Mouse (Mus musculus) left cerebral cortex, adult 2 months (tissue): ENCODE measurements around the gene Rtca. TPM values are rescaled to one million over a fixed set of nuclear protein-coding genes. Genes with fewer than 3 reads are reported as not detected.

ENCODE experiments used
- DNase-seq, 2 experiments: peaks; one replicate each; pipeline ENCODE4 v3.0.0; 2021 to 2022; ENCODE audit warnings: low spot score in 2 of 2, mixed read lengths in 1 of 2; ENCODE audit errors: extremely low spot score in 1 of 2
- H3K27ac ChIP-seq: fragments of 200-600 bp; 2 replicates; pipeline ENCODE4 v1.8.1; 2022
- H3K4me3 ChIP-seq: fragments of 200-600 bp; 2 replicates; pipeline ENCODE4 v1.8.1; 2022
- CTCF ChIP-seq: fragments of 200-600 bp; IDR thresholded peaks from 2 replicates; pipeline ENCODE4 v1.8.1; 2022; ENCODE audit warnings: antibody characterized with exemption, mild to moderate bottlenecking, moderate library complexity
- intact Hi-C: fragments of 180-260 bp; cut with DNase I; formaldehyde crosslinking; loops from one replicate; pipeline ENCODE4 v1.15.1; 2025
- long read RNA-seq, 2 experiments: library from polyadenylated mRNA; stranded (forward); transcript quantifications; one replicate each; pipeline ENCODE4 v2.0.0; 2021; ENCODE audit warnings: borderline mapping rate in 2 of 2
- total RNA-seq, 2 experiments: library from RNA; stranded (reverse); gene quantifications; 2 replicates each; pipeline ENCODE4 v1.2.3; 2021

Gene Rtca
- total RNA-seq, result 10 to 100 TPM; 57.5 to 58.9 TPM
- long read RNA-seq, experiment 1, transcript Rtca-201 (11 exons, 1,594 nt), result major isoform, 28 of 38 reads
- long read RNA-seq, experiment 1, partial matches to known transcripts, result 1 of 38 reads
- long read RNA-seq, experiment 1, other reads (novel, unspliced or antisense), result 9 of 38 reads
- long read RNA-seq, experiment 2, transcript Rtca-201 (11 exons, 1,594 nt), result major isoform, 19 of 33 reads
- long read RNA-seq, experiment 2, partial matches to known transcripts, result 2 of 33 reads
- long read RNA-seq, experiment 2, other reads (novel, unspliced or antisense), result 12 of 33 reads

DNA sequence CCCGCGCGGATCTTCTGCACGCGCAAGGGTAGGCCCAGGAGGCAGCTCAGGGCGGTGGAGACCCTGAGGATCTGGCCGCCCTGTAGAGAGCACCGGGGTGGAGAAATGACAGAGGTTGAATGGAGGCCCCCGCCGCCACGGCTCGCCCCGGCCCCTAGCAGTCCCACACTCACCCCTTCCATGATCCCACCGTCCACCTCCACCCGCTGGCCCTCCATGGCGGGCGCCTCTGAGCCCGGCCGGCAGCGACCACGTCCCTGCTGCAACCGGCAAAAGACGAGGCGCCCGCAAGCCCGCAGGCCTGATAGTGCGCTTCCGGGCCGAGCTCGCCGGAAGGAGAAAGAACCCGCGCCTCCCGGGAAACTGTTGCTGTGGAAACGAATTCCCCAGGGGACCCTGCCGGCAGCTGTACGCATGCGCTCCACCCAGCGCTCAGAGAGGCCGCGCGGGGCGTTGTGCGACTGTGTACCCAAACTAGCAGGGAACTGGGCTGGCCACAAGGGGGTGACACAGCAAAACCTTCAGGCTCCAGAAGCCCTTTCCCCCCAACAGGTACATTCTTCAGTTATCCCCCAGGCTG lies at the start of gene Rtca:
TSS of gene Rtca (minus strand) at position 437 of the 580 bp plus-strand sequence.
- TF ChIP-seq CTCF, result peak; percentile 99
- H3K27ac ChIP-seq, result peak within 1 kb of the TSS; percentile 83
- peak; percentile 98 to 99 for DNase-seq
- H3K4me3 ChIP-seq, result peak within 1 kb of the TSS; percentile 94
- intact Hi-C loops, result loop anchor here (2.0 to 5.0 kb wide), 4 partner anchors 84 to 476 kb away; partner anchors contain the start of genes Cdc14a and Sass6

DNA sequence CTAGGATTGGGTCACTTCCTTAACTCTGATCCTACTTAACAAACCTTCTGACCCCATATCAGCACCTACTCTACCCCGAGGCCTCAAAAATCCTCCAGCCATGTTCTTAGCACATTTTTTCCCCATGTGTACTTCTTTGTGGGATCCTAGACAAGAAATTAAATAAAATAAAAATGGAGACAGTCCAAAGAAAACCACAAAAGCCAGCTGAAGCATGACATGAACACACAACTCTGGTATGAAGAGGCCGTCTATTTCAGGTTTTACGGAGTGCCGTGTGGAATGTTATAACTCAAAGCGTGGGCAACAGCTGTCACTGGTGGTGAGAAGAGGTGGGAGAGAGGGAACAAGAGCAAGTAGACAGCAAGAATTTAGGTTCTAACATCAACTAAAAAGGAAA lies 43.4 kb upstream of the Rtca start:
- DNase-seq, result no peak
- no peak for TF ChIP-seq CTCF
- intact Hi-C loops, result loop anchor here (1.0 kb wide), 1 partner anchor 31 kb away; no protein-coding TSS in a partner anchor
- no peak overlapping the region for H3K4me3 ChIP-seq
- H3K27ac ChIP-seq, result no peak overlapping the region

DNA sequence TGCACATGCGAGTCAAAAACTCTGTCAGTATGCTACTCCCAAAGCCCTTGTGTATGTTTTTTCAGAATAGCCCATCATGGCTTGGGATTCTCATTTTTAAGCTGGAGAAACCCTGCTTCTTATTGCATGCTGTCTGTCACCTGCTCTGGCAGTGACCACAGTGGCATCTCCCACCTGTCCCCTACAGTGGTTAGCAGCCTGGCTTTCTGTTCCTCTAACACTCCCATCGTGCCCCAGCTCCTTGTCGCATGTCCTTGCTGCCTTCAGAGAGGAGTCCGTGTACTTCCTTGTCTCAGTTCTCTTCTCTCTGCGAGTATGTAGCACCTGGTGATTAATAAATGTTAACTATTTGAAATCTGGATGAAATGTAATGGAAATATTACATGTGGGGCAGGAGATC lies 39.4 kb upstream of the Rtca start:
- intact Hi-C loops, result no loop called here
- Histone ChIP-seq H3K27ac (no peak overlapping the region), H3K4me3 (no peak overlapping the region)
- DNase-seq, result no peak
- no peak for TF ChIP-seq CTCF

DNA sequence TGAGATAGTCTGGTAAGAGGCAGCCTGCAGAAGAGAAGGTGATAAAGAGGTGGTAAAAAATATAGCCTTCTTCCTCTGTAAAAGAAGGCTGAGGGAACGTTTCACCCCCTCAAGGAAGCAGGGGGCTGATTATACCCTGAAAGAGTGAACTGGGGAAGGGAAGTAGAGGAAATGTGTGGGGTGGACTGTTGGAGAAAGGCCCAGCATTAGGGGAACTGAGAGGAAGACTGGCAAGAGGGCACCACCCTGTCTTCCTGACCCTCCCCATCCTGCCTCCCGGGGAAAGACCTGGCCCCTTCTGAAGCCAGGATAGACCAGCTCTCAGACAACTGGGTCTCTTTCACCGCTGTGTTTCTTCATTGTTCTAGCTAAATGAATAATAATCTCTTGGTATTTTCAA lies 34.5 kb upstream of the Rtca start:
- no peak overlapping the region for H3K27ac ChIP-seq
- DNase-seq, result no peak
- no peak overlapping the region for H3K4me3 ChIP-seq
- intact Hi-C loops, result no loop called here
- TF ChIP-seq CTCF, result no peak

DNA sequence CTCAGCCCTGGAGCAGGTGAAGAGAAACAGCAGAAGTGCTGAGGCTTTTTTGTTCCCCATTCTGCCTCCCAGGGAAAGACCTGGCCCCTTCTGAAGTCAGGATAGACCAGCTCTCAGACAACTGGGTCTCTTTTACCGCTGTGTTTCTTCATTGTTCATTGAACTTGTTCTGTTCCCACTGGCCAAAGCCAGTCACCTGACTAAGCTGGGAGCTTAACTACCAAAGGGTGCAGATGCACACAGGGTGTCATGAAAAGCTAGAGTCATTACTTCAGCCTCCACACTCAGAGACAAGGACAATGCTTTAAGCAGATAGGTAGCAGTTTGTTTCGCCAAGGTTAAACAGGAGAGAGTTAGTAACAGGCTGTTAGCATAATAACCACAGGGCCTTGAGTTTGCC lies 34.1 kb upstream of the Rtca start:
- H3K4me3 ChIP-seq, result no peak overlapping the region
- TF ChIP-seq CTCF, result no peak
- no peak for DNase-seq
- no peak overlapping the region for H3K27ac ChIP-seq
- intact Hi-C loops, result no loop called here

DNA sequence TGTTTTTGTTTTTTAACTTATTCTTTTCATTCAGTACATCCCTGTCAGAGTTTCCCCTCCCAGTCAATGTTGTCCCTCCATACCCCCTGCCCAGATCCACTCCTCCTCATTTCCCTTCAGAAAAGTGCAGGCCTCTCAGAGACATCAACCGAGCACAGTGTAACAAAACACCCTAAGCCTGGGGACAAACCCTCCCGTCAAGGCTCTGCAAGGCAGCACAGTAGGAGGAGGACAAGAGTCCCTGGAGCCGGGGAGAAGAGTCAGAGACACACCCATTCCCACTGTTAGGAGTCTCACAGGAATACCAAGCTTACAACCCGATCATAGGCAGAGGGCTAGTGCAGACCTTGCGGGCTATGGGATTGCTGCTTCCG lies 29.2 kb upstream of the Rtca start:
- DNase-seq, result no peak
- Histone ChIP-seq H3K4me3 (no peak overlapping the region), H3K27ac (no peak overlapping the region)
- TF ChIP-seq CTCF, result no peak
- intact Hi-C loops, result loop anchor here (5.0 kb wide), 1 partner anchor 45 kb away; no protein-coding TSS in a partner anchor

DNA sequence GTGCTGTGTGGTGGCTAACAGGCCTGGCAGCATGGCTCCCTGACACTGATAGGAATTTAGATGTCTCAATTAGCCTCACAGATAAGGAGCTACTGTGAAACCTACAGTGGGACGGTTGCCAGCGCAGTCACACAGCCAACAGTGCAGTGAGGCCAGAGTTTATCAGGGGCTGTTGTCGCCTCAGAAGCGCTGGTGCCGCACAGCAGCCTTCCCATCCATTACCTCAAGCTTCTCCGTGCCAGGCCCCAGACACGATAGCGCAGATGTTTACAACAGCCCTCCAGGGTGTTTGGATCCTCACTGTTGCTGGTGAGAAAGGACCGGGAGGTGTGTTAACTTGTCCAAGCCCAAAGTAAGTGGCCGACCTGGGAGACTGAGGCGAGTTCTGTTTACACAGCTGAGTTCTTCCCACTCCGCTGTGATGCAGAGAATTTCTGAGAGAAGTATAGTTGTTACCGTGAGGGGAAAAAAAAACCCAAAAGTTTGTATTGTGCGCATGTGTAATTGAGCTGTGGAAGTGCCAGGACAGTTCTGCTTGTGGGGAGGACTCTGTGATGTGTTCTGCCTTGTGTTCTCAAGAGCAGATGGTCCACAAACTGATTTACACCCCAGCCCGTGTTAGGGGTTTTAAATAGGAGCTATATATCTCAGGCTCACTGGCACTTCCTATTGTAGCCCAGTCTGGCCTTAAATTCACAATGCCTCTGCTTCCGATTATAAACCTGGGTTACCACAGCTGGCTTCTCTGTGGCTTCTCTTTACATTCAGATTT lies 28.6 kb upstream of the Rtca start:
- no peak for DNase-seq
- intact Hi-C loops, result loop anchor here (5.0 kb wide), 1 partner anchor 46 kb away; no protein-coding TSS in a partner anchor
- Histone ChIP-seq H3K27ac (no peak overlapping the region), H3K4me3 (no peak overlapping the region)
- TF ChIP-seq CTCF, result no peak

DNA sequence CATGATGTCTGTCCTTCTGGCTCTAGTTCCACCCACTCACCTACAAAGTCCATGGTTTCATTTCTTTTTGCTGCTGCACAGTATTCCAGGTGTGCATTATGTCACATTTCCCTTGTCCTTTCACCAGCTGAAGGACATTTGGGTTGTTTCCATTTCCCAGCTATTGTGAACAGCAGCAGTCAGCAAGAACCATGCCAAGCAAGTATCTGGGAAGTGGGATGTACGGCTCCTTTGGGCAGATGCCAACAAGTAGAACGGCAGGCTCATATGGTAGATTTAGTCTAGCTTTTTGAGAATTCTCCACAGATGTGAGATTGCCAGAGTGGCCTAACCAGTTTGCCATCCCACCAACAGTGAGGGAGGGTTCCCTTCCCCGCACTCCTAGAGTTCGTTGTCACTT lies 22.8 kb upstream of the Rtca start:
- Histone ChIP-seq H3K27ac (no peak overlapping the region), H3K4me3 (no peak overlapping the region)
- intact Hi-C loops, result no loop called here
- no peak for TF ChIP-seq CTCF
- peak in 1 of 2 experiments; percentile 11 for DNase-seq

DNA sequence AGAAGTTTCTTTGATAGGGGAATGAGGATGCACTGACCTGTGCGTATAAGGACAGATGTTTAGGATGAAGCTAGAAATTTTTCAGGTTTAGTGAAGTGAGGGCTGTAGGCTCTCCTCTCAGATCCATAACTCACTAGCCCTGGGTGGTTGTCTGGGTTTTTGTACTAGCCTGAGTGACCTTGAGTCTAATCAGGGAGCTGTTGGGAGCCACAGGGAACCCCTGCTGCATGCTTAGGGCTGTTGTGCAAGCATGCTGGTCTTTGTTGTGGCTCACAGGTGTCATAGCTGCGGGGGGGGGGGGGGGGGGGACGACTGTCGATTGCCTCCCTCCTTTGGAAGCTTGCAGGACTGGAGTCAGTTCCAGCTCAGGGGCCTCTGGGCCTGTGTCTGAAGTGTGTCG lies 21.7 kb upstream of the Rtca start:
- no peak for DNase-seq
- no peak for TF ChIP-seq CTCF
- Histone ChIP-seq H3K27ac (no peak overlapping the region), H3K4me3 (no peak overlapping the region)
- intact Hi-C loops, result no loop called here

DNA sequence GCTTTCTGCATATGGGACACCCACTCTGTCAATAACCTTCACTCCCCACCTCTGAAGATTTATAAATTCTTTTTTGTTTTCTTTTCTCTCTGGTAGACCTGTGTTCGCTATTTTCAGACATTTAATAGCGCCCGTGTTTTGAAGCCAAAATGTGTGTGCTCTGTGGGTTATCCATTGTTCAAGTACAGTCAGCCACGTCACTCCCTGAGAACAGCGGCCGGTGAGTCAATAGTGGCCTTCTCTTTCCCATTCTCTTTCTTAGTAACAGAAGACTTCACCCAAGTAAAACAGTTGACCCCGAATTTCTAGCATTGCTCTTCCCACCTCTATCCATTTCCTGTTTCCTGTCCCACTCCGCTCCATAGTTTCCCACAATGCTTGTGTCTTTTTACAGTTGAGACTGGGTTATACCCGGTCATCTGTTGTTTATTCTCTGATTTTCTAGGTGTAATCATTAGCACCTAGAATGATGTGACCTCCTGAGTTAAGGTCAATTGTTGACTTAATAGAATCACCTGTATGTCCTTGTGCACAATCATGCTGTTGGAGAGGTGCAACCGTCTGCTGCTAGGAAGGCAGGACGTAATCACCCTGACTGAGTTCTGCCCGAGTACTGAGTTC lies 12.2 kb upstream of the Rtca start:
- Histone ChIP-seq H3K4me3 (no peak overlapping the region), H3K27ac (no peak overlapping the region)
- no peak for TF ChIP-seq CTCF
- DNase-seq, result no peak
- intact Hi-C loops, result no loop called here

DNA sequence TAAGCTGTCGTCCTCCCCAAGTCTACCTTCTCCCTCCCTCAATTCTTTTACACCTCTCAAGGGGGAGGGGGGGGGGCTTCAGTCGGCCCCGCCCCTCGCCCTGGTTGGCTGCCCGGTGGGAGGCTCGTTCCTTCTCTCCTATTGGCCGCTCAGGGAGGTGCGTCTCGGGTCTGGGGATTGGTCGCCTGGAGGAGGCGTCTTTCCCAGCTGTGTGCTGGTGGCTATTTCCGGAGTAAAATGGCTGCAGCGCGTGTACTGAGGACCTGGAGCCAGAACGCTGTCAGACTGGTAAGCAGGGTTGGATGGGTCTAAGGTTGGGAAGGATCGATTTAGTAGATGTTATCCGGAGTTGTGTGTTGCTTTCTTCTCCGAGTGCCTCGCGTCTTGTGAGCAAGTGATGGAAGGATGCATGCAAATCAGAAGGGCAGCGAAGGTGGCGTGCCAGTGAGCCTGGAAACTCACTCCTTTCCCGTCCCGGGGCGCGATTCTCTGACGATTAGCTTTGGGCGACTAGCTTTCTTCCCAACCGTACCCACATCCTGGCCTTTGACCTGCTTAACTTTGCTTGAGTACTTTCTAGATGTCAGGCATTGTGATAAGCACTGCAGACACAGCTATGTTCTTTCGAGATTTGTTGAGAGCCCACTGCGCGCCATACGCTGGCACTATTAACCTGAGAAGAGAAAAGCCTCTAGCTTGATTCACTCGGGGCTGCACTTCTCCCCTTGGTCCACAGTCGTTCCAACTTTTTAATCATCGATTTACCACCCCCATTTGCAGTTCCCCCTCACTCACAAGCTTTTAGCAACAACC lies 5.1 kb upstream of the Rtca start, which contains the start of gene Dbt:
TSS of gene Dbt (plus strand) at position 167 of the 813 bp plus-strand sequence.
- no peak; the same call in none of the 2 replicates for TF ChIP-seq CTCF
- DNase-seq, result peak; percentile 80 to 88
- intact Hi-C loops, result loop anchor here (5.0 to 10.0 kb wide), 3 partner anchors 64 to 319 kb away; no protein-coding TSS in a partner anchor
- H3K4me3 ChIP-seq, result peak within 1 kb of the TSS; percentile 82
- peak within 1 kb of the TSS; percentile 77 for H3K27ac ChIP-seq
